Mouse (Mus musculus): ENCODE measurements around the gene Cutc.

Gene Cutc

GRCm38 (mm10) chr19:43793951-43794350, 41.2 kb downstream of the Cutc start:
- in situ Hi-C loops (cut with MboI), result no loop called here

DNA sequence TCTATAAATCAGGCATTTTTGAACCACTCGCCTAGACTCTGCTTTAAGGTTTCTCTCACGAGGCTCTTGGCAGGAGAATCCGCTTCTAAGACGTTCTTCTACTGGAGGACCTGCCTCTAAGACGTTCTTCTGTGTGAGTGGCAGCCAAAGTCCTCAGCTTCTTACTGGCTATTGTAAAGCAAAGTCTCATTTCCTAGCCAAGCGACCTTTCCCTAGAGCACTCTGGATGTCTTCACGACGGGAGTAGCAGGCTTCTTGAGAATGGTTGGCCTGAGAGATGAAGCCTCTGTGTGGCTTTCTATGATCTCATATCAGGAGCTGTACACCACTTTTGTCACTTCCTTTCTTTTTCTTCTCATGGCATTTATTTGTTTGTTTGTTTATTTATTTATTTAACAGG, 42.7 kb downstream of the Cutc start:
- in situ Hi-C loops (cut with MboI), result no loop called here

- in situ Hi-C loops (cut with MboI), result no loop called here
These were observed 44.4 kb downstream of the Cutc start for GRCm38 (mm10) chr19:43797216-43797615.

DNA sequence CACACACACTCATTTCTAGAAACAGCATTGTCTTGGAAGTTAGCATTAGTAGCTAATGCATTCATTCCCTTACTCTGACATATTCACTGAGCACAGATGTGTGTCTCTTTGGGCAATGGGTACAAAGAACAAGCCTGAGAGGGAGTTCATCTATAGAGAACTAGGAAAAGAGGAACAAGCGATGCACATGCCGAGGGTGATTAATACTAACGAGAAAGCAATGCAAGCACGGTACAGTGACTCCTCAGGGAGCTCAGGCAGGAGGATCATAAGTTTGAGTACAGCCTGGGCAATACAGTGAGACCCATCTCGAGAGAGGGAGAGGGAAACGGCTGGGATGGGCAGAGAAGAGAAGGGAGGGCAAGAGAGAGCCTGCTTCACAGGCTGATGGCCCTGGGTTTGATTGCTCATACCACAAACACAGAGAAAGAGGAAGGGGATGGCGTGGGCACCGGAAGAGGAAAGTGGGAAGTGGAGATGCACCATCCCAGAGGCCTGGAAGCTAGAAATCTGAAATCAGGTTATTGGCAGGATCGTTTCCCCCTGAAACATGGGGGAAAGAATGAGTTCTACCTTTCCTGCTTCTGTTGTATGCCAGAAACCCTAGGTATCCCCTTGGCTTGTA, 48.7 kb downstream of the Cutc start:
- in situ Hi-C loops (cut with MboI), result no loop called here

- in situ Hi-C loops (cut with MboI), result no loop called here
These were observed 51.1 kb downstream of the Cutc start for GRCm38 (mm10) chr19:43803866-43804265.

GRCm38 (mm10) chr19:43809331-43809730, 56.5 kb downstream of the Cutc start:
- in situ Hi-C loops (cut with MboI), result no loop called here

GRCm38 (mm10) chr19:43811419-43811818, 58.6 kb downstream of the Cutc start:
- in situ Hi-C loops (cut with MboI), result no loop called here

- in situ Hi-C loops (cut with MboI), result no loop called here
These were observed 60.5 kb downstream of the Cutc start for GRCm38 (mm10) chr19:43813315-43813714.

GRCm38 (mm10) chr19:43815661-43816414, 63.0 kb downstream of the Cutc start:
- in situ Hi-C loops (cut with MboI), result no loop called here

Data from mature B cell (primary cell).